Mouse (Mus musculus) brain, embryonic 18.5 days (tissue): ENCODE measurements around the gene Cdkn1a.
"Not testable (repeated sequence)": the region's sequence is repeated elsewhere in the genome, so short reads cannot be mapped to it uniquely, and the experiment has no call there.

Experiments
- DNase-seq: peaks from one replicate; pipeline ENCODE4 v3.0.0-alpha.2; 2012; ENCODE audit warnings: low read depth, low spot score

Cdkn1a gene

GRCm38 (mm10) chr17:29081618-29082381, 9.0 kb upstream of the Cdkn1a start:
- no peak for DNase-seq

- DNase-seq: no peak
Measured at GRCm38 (mm10) chr17:29083586-29083985, 7.2 kb upstream of the Cdkn1a start.

- no peak for DNase-seq
Measured at GRCm38 (mm10) chr17:29084656-29085055, 6.1 kb upstream of the Cdkn1a start.

GRCm38 (mm10) chr17:29085266-29085665, 5.5 kb upstream of the Cdkn1a start:
- DNase-seq: no peak

- no peak for DNase-seq
Measured at GRCm38 (mm10) chr17:29086916-29087315, 3.9 kb upstream of the Cdkn1a start.

- DNase-seq: no peak
Measured at GRCm38 (mm10) chr17:29091348-29091944, 670 bp downstream of the Cdkn1a start.

GRCm38 (mm10) chr17:29092497-29092896, 1.7 kb downstream of the Cdkn1a start:
- no peak for DNase-seq

GRCm38 (mm10) chr17:29093110-29093952, 2.6 kb downstream of the Cdkn1a start:
- DNase-seq: peak; percentile 60

- DNase-seq: no peak
Measured at GRCm38 (mm10) chr17:29093961-29094309, 3.2 kb downstream of the Cdkn1a start.

GRCm38 (mm10) chr17:29094310-29095181, 3.8 kb downstream of the Cdkn1a start:
- no peak for DNase-seq

GRCm38 (mm10) chr17:29095201-29095733, 4.5 kb downstream of the Cdkn1a start:
- peak; percentile 87 for DNase-seq

GRCm38 (mm10) chr17:29096245-29096644, 5.5 kb downstream of the Cdkn1a start:
- DNase-seq: no peak

GRCm38 (mm10) chr17:29096851-29097561, 6.2 kb downstream of the Cdkn1a start:
- DNase-seq: no peak

- DNase-seq: no peak
Measured at GRCm38 (mm10) chr17:29098291-29098690, 7.5 kb downstream of the Cdkn1a start.

- no peak for DNase-seq
Measured at GRCm38 (mm10) chr17:29099076-29099475, 8.3 kb downstream of the Cdkn1a start.

GRCm38 (mm10) chr17:29100627-29101026, 9.9 kb downstream of the Cdkn1a start:
- no peak for DNase-seq

GRCm38 (mm10) chr17:29110356-29110755, 19.6 kb downstream of the Cdkn1a start:
- not testable (repeated sequence) for DNase-seq

GRCm38 (mm10) chr17:29111332-29111731, 20.6 kb downstream of the Cdkn1a start:
- no peak for DNase-seq

- DNase-seq: no peak
Measured at GRCm38 (mm10) chr17:29113591-29114352, 23.0 kb downstream of the Cdkn1a start, which contains the start of gene Rab44. TSS of gene Rab44 (plus strand) at chr17:29114145.

GRCm38 (mm10) chr17:29116023-29116422, 25.2 kb downstream of the Cdkn1a start:
- no peak for DNase-seq
